Mouse (Mus musculus): ENCODE results near the gene Gm11060. TPM values are rescaled to one million over a fixed set of nuclear protein-coding genes. Genes with fewer than 3 reads are reported as not detected.

The Gm11060 gene
- not detected in 2 replicates for polyA plus RNA-seq (2012; rRNA removed)

DNA sequence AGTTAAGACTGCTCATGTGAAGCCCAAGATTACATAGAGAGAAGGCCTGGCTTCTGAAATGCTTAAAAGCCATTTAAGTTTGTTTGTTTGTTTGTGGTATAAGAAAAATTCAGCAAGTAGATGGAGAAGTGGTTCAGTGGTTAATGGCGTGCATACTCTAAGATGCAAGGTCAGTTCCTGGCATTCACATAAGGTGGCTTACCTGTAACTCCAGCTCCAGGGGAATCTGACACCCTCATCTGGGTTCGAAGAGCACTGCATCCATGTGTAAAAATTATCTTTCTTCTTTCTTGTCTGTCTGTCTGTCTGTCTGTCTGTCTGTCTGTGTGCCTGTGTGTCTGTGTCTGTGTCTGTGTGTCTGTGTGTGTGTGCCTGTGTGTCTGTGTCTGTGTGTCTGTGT is at the start of gene Gm11060:
Gm11060 (plus strand) TSS at position 301 of the 400 bp plus-strand sequence.

DNA sequence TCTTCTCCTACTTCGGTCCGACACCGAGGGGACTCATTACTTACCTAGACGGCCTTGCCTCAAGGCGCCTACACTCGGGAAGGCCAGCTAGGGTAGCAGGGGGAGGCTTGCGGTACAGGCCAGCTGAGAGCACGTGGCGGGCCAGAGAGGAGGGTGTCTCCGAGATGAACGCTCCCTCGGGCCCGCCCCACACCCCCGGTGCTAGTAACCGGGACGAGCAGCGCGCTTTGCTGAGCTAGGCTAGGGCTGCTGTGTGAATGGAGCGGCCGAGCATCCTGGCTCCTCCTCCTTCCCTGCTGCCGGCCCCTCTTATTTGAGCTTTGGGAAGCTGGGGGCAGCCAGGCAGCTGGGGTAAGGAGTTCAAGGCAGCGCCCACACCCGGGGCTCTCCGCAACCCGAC is 34.5 kb downstream of the Gm11060 start, which contains the start of gene Wt1:
Wt1 (plus strand) TSS at position 251 of the 400 bp plus-strand sequence.

Other genes with a start within 250 kb of the Gm11060 start
- 0.06 and 0.15 TPM in 2 replicates for gene Prrg4, start 242.1 kb upstream of the Gm11060 start, polyA plus RNA-seq (2012; rRNA removed)
- 0.74 and 2.1 TPM in 2 replicates for gene Ccdc73, start 224.2 kb upstream of the Gm11060 start, polyA plus RNA-seq (2012; rRNA removed)
- 90.4 and 107 TPM in 2 replicates for gene Eif3m, start 74.9 kb upstream of the Gm11060 start, polyA plus RNA-seq (2012; rRNA removed)
- gene Wt1, start 34.5 kb downstream of the Gm11060 start, polyA plus RNA-seq (2012; rRNA removed) = 0.93 and 1.2 TPM in 2 replicates
- gene Them7, start 132.3 kb downstream of the Gm11060 start, polyA plus RNA-seq (2012; rRNA removed) = 0.65 and 0.71 TPM in 2 replicates

Measured in liver, embryonic 14 days (tissue).